Mouse (Mus musculus): ENCODE results near the gene Ganc. TPM values are rescaled to one million over a fixed set of nuclear protein-coding genes. Genes with fewer than 3 reads are reported as not detected.

The Ganc gene
- 10 to 100 TPM; 21.0 to 25.8 TPM for polyA plus RNA-seq (2017; shearing (Covaris generic))

DNA sequence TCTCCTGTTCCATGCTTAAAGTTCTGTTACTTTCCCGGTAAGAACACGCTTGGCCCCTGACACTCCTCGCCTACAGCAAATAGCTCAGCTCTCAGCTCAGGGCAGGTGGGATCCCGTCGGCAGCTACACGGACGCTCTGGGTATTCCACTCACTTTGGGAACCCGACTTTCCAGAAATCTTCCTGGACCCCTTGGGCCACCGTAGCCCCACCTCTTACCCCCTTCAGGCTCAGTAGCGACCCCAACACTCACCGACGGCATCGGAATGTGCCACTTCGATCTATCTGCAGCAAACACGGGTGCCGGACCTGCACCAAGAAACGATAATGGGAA lies at the start of gene Ganc:
TSS of gene Ganc (plus strand) at position 244 of the 333 bp plus-strand sequence.
- peak; percentile 6 for ATAC-seq

DNA sequence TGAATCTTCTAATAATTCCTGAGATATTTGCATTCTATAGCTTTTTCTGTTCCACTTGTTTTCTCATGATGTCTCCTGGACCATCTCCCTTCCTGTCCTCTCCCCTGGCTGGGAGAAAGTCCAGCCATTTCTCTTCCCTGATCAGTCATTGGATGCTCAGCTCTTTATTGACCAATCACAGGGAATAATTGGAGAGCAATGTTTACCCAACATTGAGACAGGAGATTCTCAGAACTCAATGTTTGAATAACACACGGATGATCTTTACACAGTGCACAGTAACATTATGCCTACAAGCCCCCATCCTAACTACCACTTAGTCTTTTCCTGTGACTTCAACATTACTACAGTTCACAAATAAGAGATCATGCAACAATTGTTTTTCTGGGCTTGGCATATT lies 43.3 kb upstream of the Ganc start:
- no peak for ATAC-seq

DNA sequence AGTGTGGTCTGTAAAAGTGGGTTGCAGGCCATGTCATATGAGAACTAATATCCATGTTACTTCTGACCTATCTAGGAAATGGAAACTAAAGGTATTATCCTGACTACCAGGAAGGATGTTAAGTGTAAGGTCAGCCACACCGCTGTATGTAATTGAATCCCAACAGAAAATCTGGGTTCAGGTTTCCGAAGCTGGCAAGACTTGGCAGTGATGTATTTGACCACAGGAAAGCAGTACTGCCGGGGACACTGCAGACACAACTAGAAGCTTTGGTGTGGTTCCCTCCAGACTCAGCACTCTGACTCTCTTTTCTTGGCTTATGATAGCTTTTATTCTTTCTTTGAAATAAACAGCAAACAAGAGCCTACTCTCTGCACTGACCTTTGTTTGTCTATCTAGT lies 37.2 kb upstream of the Ganc start:
- no peak for ATAC-seq

DNA sequence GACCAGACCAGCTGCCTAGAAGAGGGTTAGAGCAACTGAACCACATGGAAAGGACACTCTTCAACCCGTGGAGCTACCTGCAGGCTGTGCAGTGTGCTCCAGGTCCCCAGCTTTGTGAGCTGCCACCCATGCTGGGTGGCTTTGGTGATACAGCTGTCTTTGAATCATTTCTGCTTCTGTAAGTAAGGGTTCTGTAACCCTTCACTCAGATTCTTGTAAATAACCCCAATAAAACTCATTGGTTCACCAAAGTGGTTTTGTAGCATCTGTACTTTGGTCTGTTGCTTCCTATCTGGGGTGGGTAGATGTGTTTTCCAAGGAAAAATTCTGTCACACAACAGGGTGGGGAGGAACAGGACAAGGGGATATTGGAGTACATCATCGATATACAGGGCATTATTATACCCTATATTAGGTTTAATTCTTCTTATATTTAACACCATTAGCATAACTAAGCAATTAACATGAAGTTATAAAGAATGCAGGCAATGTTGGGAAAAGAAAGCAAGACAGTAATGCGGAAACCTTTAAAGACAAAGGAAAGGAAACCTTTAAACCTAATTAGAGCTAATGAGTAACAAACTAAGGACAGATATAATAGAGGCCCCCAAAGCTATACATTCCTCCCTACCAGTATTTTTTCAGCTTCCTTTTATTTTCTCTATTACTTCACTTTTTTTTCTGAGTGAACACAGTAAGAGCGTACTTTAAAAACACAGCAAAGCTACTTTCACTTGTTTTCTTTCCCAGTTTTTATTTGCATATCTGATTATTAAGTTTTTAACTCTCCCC lies 36.1 kb upstream of the Ganc start:
- no peak for ATAC-seq

DNA sequence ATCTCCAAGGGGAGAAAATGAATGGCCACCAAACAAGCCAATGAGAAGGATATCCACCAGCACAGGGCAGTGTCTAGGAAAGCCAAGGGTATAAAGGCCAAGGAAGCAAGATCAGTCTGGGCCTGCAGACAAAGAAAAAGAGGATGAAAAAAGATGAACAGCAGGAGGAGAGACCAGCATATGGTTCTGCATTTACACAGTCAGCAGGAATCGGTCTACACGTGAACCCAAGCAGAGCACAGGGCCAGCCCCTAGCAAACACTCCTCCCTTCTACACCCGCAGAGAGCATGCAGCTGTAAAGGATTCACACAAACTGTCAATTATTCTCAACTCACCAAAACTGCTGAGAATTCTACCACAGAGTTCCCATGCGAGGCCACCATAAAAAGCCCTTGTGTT lies 29.8 kb upstream of the Ganc start:
- ATAC-seq: no peak

DNA sequence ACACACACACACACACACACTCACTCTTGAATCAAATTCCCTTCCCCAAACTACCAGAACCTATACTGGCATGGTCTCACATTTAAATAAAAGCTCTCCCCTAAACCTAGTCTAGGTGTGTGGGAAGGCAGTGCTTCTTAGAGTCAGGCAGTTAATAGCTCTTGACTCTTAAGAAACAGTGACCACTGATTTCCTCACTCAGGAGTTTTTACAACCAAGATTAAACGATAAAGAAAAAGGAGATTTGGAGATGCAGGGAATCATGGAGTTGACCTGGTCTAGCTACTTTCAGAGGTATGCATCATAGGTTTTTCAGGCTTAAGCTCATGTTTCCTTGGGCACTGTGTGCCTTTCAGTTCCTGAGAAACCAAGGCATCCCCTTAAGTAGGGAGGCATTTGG lies 17.4 kb upstream of the Ganc start:
- ATAC-seq: no peak

DNA sequence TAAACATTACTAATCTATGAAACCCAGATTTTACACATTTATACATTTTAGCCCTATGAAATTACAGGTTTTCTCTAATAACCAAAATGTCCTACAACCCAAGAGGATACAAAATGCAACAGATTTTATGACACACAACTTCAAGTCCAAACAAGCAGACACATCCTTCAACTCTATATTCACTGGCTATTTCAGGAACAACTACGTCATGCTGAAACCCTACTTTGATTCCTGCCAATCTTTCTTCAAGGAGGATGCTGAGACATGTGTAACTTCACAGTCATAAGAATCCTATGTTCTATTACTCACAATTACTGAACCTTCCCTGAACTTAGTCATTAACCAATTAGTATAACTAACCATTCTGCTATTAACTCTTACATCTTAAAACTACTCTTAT lies 16.4 kb upstream of the Ganc start:
- ATAC-seq: no peak

DNA sequence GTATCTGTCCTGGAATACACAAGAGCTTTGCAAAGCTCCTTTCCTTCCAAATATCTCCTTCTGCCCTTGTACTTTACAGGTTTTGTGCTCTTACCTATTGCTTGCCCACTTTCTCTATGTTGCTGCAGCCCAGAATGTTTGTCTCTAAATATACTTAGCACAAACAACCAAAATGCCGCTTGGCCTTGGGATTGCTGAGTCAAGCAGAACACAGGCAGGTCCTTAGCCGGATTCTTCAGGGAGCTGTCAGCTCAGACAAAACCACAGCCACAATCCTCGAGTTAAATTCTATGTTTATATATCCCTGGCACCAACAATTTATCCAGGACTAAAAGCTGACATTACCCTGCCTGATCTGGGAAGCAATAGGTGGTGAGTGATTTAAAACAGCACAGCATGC lies 14.3 kb upstream of the Ganc start:
- no peak for ATAC-seq

DNA sequence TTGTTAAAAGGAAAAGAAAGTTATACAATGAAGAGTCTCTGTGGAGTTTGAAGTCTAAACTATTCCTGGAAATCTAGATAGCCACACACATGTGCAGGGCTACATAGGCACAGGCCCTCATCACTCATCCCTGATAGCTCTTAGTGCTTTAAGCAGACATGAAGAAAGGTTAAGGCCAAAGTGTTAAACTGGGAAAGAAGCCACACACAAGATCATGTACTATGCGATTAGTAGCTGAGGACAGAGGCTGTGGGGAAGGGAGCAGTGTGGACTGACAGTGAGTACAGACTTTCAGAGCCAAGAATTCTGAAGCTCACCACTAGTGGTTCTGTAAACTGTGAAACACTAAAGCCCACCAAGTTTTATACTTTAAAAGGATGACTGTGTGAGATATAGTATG lies 12.8 kb upstream of the Ganc start:
- no peak for ATAC-seq

DNA sequence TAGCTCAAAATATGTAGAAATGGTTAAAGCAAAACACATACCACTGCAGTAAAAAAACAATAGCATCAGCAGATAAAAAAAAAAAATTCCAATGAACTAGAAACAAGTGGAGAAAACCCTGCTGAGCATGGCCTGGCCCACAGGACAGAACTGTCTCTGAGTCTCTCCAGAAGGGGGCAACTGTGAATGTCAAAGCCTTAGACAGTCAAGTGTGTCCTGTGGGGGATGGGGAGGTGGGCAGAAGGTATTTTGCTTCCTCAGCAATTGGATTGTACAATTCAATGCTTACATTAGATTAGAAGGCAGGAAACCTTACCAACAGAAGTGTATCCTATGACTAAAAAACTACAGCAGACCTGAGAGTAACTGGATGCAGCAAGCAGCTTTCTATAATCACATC lies 11.3 kb upstream of the Ganc start:
- no peak for ATAC-seq

DNA sequence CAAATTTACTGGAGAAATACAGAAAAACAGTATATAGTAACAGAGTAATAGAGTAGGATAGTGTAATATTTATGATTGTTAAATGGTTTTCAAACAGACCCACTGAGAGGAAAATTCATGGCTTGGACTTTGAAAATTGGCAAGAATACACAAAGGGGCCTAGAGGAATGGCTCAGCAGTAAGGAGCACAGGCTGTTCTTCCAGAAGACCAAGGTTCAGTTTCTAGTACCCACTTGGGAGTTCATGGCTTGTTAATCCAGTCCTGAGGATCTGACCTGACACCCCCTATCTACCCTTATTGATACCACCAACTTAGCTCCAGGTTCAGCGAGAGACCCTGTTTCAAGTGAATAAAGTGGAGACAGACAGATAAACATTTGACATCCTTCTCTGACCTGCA lies 5.7 kb upstream of the Ganc start:
- no peak for ATAC-seq

DNA sequence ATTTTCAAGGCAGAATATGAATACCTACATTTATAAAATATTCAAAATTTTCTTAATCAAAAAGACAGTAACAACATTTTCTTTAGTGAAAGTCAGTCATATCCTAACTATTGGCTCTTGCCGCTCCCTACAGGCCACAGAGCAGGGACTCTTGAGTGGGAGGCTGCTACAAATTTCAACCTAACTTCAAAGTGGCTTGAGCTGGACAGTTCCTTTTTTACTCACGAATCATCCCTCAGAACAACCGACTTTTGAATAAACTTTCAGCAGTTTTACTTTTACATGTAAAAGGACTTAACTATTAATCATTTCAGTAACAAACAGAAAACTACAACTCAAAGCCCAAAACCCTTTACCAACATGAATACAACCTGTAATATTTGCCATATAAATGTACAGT lies 883 bp upstream of the Ganc start:
- no peak for ATAC-seq

DNA sequence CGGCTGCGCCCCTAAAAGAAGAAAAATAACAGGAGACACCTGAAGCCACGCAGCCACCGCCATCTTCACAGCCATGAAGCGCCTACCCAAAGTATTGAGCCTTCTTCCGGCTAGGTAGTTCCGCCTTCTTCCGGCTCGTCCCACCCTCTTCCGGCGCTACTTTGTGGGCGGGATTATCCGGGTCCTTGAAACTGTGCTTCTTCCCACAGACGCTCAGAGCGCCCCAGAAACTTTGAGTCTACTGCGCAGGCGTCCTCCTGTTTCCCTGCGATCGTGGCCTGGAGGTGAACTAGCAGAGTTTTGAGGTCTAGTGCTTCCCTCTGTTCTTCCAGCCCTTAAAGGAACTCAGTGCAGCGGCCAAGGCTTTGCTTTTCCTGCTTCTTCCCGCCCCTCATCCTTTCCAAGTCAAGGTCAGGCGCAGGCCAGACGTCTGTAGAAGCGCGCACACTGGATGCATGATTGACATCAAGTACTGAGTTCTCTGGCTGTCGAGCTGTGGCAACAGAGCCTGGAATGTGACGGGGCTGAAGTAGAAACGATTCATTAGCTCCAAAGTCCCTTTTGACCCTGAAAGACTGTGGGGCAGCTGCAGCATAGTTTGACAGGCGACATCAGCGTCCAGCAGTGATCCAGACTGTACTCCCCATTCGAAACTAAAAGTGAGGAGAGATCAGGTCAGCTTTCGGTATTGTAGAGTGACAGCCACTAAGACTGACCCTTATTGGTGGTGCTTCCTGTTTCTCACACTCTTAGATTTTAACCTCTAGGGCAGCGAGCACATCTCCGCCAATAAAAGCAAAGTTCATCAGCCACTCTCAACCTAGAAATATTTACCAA lies 508 bp downstream of the Ganc start, which contains the start of gene Tmem87a:
TSS of gene Tmem87a (minus strand) at position 128 of the 837 bp plus-strand sequence.
- ATAC-seq: peak; percentile 97

DNA sequence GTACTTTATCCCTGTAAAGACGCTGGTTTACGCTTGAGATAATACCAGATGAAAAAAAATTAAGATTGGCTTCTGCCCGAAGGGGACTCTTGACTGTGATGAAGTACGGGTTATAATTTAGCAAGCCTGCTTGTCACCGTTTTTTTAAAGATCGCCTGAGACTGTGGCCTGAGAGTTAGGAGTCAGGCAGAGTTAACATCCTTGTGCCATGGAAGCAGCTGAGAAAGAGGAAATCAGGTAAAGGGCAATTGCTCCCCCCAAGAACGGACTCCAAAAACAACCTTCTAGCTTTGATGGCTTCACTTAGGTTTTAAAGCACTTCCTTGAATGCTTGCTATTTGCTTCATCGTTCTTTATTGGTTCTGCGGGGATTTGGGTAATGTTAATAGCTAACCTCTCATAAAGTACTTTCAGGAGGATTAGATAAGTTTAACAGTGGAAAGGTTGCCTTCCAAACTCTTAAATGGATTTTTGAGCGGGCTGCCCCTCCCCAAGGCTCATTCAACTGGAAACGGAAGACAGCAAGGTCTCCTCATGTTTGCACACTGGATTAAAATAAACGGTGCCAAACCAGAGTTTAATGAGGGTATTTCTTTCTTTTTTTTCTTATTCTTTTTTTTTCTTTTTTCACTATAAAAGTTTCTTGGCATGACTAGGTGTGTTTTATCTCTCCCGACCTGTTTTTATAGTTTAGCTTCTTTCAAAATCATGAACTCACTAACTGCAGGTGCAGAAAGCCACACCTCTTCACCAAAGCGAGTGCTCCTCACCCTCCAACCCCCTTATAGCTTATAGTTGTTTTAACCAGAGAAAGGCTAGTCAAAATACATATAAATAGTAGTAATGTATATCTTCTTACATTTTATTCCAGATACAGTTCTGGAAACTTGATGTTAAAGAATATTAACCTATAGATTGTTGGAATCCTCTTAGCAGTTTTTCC lies 1.4 kb downstream of the Ganc start:
- no peak for ATAC-seq

DNA sequence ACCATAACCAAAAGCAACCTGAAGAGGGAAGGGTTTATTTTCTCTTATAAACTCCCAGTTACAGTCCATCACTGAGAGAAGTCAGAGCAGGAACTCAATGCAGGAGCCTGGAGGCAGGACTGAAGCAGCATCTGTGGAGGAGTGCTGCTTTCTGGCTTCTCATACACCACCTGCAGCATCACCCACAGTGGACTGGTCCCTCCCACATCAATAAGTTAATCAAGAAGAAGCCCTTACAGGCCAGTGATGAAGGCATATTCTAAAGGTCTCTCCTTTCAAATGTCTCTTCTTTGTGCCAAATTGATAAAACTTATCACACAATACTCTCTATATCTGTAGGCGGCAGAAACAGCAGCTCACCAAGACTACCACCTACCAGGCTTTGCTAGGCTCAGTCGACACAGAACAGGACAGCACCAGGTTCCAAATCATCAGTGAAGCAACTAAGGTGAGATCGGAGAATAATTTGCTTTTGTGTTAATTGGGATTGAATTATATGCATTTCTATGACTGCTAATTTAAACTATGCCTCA lies 7.5 kb downstream of the Ganc start:
- ATAC-seq: no peak

DNA sequence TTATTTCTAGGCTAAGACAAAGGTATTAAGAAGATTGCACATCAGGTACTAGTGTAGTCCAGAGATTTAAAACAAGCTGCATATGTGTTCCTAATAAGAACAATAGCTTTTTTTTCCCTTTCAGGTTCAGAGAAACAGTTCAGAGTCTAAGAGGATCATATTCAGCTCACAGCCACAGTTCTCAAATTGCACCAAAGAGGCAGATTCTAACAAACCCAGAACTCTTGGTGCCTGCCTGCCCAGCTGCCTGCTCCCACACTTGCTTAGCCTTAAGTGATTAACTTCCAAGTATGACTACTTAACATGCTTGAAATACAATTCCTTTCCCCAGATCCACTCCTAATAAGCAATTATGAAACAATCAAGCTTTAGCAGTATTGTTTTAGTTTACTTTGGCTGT lies 10.4 kb downstream of the Ganc start:
- ATAC-seq: no peak

DNA sequence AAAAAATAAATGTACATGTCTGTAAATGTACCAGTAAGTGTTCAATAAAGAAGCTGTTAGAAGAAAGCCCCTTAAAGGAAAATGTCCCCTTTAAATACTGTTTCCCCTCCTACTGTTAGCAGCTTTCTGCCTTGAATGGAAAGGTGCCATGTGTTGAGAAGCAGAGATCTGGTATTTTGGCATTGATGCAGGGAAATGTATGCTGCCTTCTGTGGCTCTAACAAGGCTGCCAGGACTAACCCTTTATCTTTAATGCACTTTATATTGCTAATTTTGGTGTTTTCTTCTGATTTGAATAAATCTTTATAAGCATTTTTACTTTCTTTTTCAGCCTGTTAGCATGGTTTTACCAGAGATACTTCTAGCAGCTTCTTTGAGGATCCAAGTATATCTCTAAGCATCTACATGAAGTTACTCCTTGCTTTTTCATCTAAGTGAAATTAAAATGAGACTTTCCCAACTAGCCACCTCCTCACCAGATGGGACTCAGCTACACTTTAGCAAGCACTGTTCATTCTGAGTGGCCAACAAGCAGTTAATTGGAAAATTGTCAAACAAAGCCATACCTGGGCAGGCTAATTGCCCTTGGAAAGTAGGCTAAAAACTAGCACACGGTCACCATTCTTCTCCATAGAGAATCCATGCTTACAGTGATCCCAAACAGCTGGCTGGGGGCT lies 11.2 kb downstream of the Ganc start:
- no peak for ATAC-seq

DNA sequence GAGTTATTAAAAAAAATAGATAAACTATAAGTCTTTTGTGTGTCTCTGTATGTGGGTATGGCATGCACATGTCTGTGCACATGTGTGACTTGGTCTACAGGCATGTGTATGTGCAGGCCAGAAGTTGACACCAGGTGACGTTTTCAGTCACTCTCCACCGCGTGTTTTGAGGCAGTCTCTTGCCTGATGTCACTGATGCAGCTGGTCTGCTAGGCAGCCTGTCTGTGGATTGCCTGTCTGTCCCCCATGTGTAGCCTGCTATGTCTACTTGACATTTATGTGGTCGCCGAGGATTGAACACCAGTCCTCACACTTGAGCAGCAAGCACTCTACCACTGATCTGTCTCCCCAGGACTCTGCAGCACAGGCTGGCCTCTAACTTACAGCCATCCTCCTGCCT lies 20.7 kb downstream of the Ganc start:
- ATAC-seq: no peak

DNA sequence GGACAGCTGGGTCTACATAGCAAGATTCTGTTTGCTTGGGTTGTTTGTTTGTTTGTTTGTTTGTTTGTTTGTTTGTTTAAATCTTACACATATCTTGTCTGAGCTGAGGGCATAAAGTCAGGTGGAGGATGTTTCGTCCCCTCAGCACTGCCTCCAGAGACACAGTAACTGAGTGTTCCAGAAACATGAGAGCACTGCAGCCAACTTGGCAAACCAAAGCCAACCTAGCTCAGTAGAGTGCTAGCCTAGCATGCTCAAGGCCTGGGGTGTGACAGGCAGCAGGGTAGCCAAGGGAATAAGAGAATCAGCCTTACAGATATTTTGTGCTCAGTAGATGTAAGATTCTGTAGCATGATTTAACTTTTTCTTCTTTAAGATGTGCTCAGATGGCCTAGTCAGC lies 40.8 kb downstream of the Ganc start:
- ATAC-seq: no peak

DNA sequence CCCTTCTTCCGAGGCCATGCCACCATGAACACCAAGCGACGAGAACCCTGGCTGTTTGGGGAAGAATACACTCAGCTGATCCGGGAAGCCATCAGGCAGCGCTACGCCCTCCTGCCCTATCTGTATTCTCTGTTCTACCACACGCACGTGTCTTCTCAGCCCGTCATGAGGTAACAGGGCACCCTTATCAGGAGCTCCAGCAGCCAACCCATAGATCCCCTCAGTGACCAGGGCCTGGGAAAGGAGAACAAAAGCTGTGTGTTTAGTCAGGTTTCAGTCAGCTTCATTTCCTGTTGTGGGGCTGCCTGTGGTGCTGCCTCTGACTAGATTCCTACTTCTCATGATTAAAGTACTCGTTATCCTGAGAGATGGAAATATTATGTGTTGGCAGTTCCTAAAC lies 42.7 kb downstream of the Ganc start:
- ATAC-seq: no peak

DNA sequence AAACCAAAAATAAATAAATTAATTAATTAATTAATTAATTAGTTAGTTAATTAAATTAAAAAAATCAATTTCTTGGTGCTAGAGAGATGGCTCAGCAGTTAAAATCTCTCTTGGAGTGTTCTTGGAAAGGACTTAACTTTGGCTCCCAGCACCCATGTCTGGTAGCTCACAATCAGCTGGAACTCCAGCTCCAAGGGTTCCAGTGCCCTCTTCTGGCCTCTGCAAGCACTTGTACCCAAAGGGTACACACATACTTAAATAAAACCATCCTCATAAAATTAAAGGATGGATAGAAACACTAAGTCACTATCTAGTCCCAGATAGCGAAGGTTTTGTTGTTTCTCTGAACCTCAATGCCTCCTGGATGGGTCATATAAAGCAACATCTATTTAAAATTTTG lies 43.6 kb downstream of the Ganc start:
- no peak for ATAC-seq

DNA sequence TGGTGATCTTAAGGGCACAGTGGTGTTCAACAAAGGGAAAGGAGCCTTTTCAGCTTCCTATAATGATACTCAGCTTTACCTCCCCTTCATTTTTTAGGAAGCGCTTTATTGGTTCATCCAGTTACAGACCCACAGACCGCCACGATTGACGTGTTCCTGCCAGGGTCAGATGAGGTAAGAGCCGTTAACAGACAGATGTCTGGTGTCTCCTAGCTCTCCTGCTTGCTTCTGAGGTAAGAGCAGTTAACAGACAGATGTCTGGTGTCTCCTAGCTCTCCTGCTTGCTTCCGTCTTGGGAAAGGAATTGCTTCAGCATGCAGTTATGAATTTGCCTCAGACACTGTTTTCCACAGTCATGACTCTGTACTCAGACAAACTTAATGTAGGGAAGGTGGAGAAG lies 47.0 kb downstream of the Ganc start:
- ATAC-seq: no peak
